Mouse (Mus musculus) T-helper 2 cell (primary cell): ENCODE results near the gene Iqsec1.

Source experiments
- in situ Hi-C: fragments of 300-600 bp; cut with MboI, MseI; formaldehyde crosslinking; loops from one replicate; pipeline ENCODE4 v1.15.1; 2025; ENCODE audit warnings: high pct_unique_total_duplicates

Gene Iqsec1

DNA sequence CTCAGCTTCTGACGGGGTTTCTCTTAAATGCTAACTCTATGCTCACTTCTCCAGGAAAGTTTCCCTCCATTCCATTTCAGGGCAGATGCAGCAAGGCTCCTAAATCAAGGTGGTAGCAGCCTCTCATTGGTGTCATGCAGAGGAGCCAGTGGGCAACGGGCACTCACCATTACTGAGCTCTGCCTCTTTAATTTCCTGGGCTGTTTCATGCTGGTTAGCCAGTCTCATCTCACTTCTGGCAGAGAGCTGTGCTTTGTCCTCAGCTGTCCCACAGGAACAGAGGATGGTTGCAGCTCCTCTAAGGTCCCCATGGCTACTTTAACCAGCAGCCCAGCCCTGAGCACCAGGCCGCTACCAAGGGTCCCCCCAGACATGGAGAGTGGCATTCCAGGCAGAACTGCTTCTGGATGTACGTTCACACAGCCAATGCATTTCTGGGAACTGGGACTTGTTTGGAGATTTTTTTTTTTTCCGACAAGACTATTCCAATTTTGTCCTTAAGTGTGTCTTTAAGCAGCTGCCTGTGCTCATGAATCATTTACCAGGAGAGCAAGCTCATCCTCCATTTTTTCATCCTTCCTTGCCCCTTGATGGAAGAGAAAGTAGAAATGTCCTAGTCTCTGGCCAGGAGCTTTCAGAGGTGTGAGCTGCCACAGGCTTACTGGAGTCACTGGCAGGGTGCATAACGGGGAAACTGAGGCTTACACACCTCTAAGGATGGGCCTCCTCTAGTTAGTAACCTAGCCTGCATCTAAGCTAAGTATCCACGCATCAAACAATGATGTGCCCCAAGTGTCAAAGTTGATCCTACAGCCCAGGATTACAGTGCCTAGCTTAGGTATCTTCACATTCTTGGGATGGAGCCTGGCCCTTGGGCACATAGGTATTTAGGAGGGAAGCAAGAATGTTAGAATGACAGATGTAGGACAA, 98.9 kb downstream of the Iqsec1 start:
- in situ Hi-C loops = no loop called here

DNA sequence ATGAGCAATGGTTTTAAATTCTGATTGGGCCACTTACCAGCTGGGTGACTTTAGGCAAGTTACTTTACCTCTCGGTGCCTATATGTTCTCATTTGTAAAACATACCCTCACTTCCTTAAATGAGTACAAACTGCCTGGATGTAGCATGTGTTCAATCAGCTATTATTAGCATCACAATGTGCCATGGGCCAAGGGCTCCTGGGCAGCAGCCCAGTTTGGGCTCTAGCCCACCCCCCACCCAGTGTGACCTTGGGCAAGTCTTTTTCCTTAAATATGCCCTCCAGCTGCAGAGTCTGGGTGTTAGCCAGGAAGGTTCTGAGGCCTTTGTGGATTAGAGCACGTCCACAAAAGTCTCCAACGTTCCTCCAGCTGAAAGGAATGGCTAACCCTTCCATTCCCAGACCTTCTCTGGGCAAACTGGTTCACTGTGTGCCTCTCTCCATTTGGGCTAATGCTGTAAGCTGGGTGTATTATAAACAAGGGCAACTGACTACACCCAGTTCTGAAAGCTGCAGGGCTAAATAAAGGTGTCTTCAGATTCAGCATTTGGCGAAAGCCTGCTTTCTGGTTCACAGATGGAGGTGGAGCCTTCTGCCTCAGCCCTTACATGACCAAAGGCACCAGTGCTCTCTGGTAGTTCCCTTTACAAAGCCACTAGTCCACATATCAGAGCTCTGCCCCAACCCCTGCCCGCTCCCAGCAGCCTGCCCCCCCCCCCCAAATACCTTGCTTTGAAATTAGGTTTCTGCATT, 101.3 kb downstream of the Iqsec1 start:
- in situ Hi-C loops = no loop called here

DNA sequence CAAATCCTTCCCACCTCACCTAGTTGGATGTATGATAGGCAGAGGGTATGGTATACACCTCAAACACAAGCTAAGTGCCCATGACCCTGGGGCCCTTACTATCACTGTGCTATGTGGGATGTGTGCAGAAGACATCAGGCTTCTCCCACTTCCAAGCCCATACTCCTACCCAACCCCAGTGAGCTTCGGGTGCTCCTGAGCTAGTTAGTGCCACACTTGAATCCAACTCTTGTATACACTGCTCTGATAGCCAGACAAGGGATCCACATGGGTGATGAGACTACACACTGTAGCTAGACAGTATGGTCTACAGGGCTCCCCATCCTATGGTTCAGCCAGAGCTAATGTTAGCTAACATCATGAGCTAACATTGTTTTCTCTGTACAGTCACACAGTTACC, 102.9 kb downstream of the Iqsec1 start:
- in situ Hi-C loops = no loop called here

DNA sequence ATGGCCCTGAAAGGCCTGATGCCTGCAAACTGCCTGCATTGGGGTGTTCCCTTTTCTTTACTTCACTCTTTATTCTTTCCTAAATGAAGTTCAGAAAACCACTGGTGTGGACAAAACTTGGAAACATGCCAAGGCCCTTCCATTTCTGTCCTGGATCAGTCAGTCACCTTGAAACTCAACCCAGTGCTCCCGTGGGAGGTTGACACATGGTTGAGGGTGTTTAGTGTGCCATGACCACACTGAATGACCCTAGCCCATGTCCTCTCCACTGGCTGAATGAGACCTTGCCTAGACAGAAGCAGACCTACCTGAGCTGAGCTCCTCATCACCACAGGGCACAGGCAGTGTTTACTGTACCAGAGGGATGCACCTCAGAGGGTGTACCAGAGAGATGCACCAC, 103.9 kb downstream of the Iqsec1 start:
- in situ Hi-C loops = loop anchor here (5.0 kb wide), 1 partner anchor 57 kb away; no protein-coding TSS in a partner anchor

DNA sequence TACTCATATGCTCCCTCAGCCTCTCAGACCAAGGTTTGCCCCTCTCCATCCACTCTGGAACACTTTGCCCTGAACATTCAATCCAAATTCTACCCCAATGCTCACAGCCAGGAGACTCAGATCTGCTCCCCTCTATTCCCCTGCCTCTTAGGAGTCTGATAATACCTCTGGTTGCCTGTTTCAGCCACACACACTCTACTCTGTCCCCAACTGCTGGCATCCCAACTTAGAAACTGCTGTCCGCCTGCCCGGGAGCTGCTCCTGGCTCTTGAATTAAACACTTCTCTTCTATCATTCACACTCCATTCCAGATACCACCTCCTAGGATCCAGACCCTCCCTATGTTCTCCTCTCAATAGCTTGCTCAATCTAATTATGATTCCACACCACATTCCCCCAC, 107.5 kb downstream of the Iqsec1 start:
- in situ Hi-C loops = loop anchor here (5.0 kb wide), 1 partner anchor 54 kb away; no protein-coding TSS in a partner anchor

DNA sequence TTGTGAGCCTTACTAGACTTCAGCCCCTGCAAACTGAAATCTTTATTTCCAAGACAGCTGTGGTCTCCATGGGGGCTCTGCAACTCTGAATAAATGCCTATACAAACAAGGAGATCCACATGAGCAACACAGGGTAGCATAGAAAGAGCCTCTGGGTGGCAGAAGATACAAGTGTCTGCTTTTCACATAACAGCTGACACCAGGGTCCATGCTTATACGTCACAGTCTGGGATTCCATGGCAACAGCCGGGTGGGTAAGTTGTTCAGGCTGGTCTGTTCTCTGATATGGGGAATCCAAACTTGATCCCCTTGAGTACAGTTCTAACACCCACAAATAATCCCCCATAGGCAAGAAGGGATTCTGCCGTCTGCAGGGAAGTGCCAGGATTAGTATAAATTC, 108.1 kb downstream of the Iqsec1 start:
- in situ Hi-C loops = loop anchor here (5.0 kb wide), 1 partner anchor 53 kb away; no protein-coding TSS in a partner anchor

DNA sequence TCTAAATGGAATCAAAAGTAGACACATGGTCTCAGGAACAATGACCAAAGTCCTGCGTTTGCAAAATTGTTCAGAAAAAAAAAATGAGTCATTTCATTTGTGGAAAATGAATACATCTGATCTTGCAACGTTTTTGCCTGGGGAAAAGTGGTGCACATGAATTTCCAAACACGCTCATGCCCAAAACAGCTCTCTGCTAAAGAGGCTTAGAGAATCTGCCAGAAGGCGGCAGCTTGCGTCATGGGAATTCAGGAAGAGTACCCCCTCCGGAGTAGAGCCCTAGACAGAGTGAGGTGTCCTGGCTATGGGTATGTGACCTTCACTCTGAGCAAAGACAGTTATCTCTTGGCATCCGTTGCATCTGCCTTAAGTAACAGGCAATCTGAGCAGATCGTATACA, 116.9 kb downstream of the Iqsec1 start:
- in situ Hi-C loops = no loop called here

DNA sequence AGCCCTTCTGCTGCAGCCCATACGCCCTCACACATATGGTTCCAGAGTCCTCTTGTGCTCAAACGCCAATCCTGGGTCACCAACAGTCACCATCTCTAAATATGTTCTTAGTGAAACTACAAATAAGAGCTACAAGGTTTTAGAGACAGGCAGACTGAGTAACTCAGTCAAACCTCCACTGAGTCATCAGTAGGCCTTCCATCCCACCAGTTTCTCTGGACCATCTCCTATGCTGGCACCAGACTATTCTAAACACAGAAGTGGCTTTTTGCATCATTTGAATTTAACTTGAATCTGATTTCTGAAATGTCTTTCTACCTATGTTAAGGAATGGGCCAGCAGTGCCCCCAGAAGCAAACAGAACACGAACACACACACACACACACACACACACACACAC, 120.5 kb downstream of the Iqsec1 start:
- in situ Hi-C loops = no loop called here

DNA sequence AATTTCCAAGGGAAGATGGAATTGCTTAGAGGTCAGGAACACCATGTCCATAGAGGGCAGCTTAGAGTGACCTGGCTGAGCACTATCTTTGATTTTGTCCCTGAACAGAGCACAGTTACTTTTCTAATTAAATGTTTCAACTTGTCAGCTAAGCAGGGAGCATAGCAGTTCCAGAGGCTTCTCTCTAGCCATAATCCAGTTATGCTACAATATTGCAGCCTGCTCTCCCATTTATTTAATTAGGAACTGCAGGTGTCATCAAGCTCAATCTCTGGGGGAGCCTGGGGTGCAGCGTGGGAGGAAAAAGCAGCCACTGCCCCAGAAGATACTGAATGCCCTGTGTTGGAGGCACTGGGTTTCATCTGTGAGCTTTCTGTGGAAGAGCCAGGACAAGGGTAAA, 127.1 kb downstream of the Iqsec1 start:
- in situ Hi-C loops = no loop called here

DNA sequence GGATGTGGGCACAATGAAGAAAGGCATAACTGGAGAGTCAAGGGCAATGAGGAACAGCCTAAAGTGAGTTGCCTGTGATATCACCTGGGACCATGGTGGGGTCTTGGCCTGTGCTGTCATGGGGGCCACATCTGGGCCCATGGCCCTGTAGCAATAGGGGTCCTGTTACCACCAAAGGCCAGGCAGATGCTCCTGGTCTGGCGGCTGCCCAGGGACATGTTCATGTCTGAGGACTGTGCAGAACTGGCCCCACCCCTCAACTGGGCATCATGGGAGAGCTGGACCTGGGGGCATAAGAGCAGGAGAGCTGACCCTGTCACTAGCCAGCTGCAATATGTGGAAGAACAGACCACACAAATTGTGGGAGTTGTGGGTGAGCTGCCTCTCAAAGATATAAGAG, 130.6 kb downstream of the Iqsec1 start:
- in situ Hi-C loops = no loop called here

DNA sequence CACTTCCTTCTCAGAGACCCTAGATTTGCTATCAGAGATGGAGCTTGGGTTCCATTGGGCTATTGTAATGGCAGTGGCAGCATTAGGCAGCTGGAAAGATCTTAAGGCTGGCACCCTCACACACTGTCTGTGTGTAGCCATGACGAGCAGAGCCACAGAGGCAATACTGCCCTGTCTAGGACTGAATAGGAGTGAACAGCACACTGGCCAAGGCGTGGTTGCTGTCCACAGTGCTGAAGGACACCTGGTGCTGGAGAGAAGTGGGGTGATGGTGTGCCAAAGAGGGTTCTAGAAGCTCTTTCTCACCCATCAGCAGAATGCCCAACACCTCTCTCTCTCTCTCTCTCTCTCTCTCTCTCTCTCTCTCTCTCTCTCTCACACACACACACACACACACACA, 136.1 kb downstream of the Iqsec1 start:
- in situ Hi-C loops = no loop called here

DNA sequence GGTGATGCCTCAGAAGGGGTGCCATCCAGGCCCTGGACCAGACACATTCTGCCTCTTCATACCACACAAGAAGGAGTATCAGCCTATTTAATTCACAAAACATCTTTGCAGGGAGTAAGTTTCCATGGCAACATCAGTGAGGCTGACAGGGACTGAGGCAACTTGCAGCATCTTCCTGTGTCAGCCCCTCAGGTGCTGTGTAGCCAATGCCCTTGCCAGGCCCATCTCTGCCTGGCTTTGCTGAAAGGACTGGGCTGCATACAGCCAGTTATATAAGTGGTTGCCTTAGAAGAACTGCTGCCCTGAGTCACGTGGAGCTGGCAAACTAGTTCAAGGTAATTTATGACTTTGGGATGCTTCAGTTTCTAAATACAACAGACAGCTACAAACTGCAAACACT, 140.4 kb downstream of the Iqsec1 start:
- in situ Hi-C loops = no loop called here

DNA sequence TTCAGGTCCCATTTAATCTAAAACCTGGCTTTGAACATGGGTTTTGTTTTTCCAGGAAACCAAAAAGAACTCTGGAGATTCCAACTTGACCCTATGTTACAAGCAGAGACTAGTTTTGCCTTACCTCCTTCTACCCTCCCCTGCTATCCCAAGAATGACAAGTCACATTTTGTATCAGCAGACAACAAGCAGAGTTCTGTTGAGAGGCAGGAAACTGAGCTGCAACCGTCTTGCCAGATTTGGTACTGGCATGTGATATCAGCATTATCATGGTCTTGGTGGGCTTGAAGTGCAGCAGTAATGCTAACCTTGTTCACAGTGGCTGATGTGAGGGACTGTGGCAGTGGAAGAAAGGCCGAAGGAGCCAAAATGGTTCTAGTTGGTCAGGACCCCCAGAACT, 141.0 kb downstream of the Iqsec1 start:
- in situ Hi-C loops = no loop called here

DNA sequence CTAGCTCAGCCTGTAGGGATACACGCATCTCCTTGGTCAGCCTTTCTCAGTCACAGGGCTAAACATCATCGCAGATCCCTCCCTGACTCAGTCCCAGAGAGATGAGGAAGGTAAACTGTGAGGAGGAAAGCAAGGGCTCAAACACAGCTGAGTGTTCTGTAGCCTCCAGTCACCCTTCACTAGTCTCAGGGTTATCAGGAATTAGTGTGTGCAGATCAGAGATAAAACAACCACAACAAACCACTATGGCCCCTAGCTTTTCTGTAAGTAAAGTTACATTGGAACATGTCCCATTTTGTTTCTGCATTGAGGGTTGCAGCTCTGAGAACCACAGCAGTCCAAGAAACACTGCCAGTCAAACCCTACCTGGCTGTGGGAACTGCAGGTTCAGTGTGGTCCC, 148.5 kb downstream of the Iqsec1 start:
- in situ Hi-C loops = no loop called here

DNA sequence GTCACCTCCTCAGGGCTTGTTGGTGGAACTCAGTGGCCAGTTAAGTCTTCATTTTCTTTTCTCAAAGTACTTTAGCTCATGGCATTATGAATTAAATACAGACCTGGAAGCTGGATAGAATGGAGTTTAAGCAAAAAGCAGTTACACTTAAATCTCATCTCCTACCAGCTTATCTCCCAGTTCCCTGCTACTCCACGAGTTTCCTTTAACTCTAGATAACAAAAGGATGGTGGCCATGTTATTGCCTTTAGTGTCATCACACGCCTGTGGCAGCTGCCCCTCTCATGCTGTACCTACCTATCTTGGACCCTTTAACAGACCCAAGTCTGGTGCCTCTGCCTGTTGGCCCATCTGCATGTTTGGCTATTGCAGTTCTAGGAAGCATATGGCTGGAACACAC, 151.7 kb downstream of the Iqsec1 start:
- in situ Hi-C loops = no loop called here

DNA sequence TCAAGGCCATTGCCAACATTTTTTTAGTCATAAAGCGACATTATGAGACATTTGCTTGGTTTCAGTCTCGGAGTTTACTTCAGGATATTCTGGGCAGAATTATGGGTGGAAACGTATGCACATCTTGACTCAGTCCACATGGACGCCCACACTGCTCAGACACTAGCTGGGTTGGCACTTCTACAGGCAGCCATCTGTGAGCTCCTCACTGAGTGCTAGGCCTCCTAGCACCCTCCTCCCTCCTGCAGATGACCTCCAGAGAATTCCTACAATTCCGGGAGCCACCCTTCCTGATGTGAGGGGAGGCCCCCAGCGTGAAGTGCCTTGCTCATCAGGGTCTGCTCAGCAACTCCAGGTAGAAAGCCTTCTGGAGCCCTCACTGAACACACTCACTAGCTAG, 158.9 kb downstream of the Iqsec1 start:
- in situ Hi-C loops = loop anchor here (5.0 kb wide), 2 partner anchors 53 to 303 kb away; no protein-coding TSS in a partner anchor

DNA sequence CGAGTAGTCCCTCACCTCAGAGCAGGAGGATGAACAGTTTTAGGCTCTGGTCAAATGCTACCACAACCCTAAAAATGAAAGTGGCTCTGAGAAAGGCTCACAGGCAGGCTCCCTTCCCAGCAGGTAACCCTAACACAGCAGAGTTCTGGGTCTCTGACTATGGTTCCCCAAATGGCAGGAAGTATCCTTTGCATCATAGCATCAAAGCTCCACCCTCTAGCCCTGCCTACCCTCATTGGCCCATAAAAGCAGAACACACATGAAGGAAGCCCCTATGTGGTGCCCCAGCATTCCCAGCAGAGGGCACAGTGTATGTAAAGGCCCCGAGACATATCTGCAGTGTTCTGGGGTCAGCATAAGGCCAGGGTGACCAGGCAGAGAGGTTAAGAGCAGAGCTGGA, 163.4 kb downstream of the Iqsec1 start:
- in situ Hi-C loops = loop anchor here (5.0 kb wide), 2 partner anchors 57 to 307 kb away; no protein-coding TSS in a partner anchor

DNA sequence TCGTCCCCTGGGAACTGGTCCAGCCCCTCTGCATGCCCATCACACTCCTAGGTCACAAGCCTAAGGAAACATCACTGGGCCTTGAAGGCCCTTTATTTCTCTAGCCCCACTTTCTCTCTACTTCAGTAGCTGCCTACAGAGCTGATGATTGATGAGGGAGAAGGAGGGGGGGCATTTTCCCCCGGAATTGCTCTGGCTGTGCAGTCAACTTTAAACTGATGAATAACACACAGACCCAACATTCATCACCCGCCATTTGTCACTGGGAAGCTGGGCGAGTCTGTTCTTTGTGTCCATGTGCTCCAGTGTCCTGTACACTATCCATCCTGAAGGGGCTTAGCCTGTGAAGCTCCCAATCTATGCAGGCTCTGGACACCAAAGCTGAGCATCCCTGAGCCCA, 165.2 kb downstream of the Iqsec1 start:
- in situ Hi-C loops = no loop called here

DNA sequence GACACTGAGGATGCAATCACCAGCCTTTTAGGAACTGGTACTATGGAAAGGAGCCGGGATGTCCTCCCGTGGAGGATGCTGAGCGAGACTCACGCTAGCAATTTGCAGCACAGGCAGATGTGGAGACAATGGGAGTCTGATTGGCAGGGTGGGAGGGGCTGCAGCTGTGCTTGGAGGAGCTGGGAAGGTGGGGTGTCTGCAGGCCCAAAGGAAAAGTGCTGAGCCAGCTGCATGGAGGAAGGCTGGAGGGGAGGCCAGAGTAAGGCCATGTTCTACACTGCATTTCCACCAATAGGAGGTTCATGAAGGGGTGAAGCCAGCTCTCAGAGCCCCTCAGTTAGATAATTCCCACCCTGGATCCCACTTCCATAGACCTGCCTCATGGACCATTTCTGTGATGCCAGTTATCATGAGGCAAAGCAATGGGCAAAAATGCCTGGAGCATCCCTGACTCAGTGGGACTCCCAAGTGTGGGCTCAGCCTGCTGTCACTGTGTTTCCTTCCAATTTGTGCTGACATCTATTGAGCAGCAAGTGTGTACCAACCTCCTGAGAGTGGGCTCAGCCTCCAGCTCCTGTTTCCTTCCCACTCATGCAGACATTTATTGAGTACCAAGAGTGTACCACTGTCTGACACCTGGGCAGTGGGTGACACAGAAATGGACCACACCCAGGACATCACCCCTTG, 166.4 kb downstream of the Iqsec1 start:
- in situ Hi-C loops = no loop called here

DNA sequence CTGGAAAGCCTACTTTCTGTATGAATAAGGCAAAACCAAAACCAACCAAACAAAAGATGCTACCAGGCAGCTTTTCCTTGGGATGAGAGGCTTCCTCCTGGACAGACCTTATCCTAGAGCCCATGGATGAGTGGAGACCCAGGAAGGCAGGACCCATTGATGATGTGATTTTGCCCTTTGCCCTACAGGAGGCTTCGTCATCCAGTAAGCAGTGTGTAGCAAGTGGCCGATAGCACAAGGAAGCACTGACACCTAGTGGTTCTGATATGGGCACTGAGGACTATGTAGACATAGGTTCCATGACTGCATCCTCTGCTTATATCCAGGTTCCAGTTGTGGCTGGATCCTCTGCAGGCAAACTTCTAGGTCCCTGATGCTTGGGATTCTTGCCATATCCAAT, 168.6 kb downstream of the Iqsec1 start:
- in situ Hi-C loops = no loop called here

DNA sequence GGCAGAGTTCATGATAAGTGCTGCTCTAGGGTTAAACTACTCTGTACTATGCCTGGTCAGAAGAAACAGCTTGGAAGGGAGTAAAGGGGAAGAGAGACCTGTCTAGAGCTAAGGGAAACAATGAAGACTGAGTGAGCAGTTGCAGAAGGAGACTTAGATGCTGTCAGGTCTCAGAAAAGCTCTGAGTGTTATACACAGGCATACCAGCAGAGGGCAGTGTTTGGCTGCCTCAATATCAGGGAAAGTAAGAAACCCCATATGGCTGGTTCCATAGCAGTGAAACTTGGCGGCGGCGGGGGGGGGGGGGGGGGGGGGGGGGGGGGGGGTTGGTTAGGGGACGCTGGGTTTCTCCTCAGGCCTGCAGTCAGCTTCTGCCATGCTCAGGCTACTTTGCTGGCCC, 169.5 kb downstream of the Iqsec1 start:
- in situ Hi-C loops = no loop called here

DNA sequence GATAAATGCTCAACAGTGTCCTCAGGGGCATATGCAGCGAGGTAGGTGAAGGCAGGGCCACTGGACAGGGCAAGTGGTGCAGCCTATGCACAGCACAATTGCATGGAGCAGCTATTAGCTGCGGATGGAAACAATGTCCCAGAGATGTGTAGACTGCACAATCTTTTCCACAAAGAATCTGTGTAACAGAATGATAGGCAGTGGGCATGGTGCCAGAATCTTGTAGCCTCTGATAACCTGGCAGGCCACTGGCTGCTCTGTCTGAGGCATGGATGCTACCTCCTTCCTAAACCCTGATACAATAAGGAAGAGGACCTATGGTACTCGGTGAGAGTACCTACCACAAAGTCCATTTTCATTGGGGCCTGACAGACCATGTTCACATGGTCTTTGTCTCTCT, 171.9 kb downstream of the Iqsec1 start:
- in situ Hi-C loops = no loop called here
